Mouse (Mus musculus): ENCODE results near the gene Tuba3b.

DNA sequence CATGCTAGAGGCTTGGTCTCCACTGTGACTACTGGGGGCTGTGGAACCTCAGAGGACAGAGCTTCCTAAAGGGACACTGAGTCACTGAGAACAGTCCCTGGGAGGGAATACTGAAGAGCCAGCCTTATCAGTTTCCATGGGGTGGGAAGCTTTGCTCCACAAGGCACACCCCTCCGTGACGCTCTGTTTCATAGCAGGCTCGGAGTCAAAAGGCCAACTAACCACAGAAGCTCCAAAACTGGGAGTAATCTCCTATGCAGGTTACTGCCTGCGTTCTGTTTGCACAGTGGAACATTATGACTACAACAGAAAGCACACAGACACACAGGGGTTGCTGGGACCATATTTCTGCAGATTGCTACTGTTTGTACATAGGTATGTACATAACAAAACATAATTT, 19.7 kb upstream of the Tuba3b start:
- TF ChIP-seq POLR2A (IDR thresholded peaks at IDR 0.05; ENCODE audit: low read depth, low read length) (no peak), CTCF (conservative IDR thresholded peaks at IDR 0.05; ENCODE audit: insufficient read depth, insufficient read length, low read depth, low read length) (no peak)

Data from kidney, adult 2 months (tissue).